Mouse (Mus musculus) kidney, postnatal 36 days (tissue): Measurements from ENCODE around the gene Gtf2ird1.
A peak's percentile ranks its signal among the peaks of the same experiment; 100 is the strongest.

ENCODE experiments used
- DNase-seq, 2 experiments: peaks; one replicate each; pipeline ENCODE4 v3.0.0; 2021 to 2022; ENCODE audit warnings: mixed read lengths in 2 of 2

The Gtf2ird1 gene

GRCm38 (mm10) chr5:134442066-134442465 lies 14.4 kb downstream of the Gtf2ird1 start:
- no peak for DNase-seq

- DNase-seq = no peak
These were observed 15.4 kb downstream of the Gtf2ird1 start for GRCm38 (mm10) chr5:134441105-134441504.

DNA sequence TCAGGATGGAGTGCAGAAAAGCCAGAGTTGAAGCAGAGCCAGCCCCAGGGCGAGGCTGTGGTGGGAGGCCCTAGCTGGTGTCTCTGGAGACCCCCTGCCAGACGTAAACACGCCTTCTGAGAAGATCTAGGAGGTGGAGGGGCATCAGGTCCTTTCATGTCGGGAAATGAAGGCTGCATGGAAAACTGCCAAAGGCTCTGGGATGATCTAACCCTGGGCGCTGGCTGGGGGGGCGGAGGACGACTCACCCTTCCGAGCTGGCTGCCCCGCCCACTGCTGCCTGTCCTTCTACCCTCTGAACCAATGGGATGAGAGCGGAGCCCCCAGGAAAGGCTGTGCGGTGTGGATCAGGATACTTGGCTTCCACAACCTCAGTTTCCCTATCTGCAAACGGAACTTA lies 16.4 kb downstream of the Gtf2ird1 start:
- DNase-seq = peak; percentile 57 to 66

GRCm38 (mm10) chr5:134439481-134439880 lies 17.0 kb downstream of the Gtf2ird1 start:
- DNase-seq = no peak

DNA sequence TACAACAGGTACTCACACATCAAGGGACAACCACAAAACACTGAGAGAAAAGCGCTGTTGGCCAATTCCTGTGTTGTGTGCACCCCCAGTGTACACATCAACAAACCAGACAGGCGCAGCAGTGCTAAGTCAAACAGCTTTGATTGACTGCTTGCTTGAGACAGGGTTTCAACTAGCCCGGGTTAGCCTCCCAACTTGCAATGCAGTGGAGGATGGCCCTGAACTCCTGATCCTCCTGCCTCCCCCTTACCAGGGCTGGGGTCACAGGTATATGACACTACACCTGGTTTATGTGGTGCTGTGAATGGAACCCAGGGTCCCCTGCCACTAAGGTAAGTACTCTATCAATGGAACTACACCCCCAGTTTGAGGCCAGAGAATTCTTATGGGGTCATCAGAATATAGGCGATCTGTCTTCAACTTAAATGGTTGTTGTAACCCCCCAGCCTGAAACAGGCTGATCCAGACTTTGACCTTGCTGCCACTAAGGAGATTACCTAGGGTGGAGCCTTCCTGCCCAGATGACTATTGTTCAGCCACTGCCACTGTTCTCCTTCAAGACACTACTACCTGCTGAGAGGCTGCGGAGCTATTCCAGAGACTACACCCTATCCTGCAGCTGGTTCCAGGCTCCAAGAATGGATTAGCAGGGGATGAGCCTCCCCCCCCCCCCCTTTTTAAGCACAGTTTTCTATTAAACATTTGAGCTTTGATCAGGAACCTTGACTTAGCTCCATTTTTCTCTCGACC lies 17.7 kb downstream of the Gtf2ird1 start:
- no peak for DNase-seq

GRCm38 (mm10) chr5:134437459-134437827 lies 19.1 kb downstream of the Gtf2ird1 start:
- DNase-seq = peak; percentile 89 to 92

DNA sequence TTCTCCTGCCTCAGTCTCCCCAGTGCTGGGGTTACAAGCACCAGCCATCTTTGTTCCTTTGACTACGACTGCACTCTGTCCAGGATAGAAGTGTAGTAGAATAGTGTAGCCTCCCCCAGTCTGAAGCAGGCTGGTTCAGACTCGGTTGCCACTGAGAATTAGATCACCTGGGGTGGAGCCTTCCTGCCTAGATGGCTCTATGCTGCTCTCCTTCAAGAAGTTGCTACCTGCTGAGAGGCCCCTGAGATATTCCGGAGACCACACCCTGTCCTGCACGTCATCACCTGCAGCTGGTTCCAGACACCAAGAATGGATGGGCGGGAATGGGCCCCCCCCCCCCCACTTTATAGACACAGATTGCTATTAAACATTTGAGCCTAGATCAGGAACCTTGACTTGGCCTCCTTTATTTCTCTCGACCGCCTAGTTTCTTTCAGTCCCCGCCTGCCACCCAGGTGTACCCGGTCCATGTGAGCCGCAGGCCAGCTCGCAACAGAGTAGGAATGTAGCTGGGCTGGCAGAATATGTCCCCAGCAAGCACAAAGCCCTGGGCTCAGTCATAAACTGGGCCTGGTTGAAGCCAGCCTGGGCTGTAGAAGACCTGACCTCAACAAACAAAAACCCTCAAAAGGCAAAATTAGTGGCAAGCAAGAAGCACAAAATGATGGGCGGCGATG lies 19.6 kb downstream of the Gtf2ird1 start:
- DNase-seq = peak in 1 of 2 experiments; percentile 64

DNA sequence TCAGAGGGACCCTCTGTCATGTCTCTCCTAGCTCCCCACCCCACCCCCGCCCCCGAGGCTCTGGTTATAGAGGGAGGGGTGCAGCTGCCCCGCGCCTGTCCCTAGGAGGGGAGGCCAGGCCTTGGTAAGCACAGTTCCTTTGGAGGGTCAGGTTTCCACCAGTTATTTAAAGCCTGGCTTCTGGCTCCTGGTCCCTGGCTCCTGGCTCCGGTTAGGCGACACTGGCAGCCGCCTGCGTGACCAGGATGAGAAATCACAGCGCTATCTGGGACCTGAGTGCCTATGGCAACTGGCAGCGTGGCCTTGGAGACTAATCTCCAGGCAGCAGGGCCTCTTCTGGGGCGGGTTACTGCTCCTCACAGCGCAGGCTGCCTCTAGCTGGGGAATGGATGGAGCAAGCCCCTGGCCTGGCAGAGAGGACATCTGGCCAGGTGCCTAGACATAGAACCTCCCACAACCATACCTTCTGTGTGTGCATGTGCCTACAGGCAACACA lies 20.6 kb downstream of the Gtf2ird1 start:
- peak in 1 of 2 experiments; percentile 22 for DNase-seq

- DNase-seq = no peak
These were observed 23.4 kb downstream of the Gtf2ird1 start for GRCm38 (mm10) chr5:134433137-134433536.

GRCm38 (mm10) chr5:134430087-134430486 lies 26.4 kb downstream of the Gtf2ird1 start:
- no peak for DNase-seq

GRCm38 (mm10) chr5:134427664-134428063 lies 28.9 kb downstream of the Gtf2ird1 start:
- DNase-seq = no peak

DNA sequence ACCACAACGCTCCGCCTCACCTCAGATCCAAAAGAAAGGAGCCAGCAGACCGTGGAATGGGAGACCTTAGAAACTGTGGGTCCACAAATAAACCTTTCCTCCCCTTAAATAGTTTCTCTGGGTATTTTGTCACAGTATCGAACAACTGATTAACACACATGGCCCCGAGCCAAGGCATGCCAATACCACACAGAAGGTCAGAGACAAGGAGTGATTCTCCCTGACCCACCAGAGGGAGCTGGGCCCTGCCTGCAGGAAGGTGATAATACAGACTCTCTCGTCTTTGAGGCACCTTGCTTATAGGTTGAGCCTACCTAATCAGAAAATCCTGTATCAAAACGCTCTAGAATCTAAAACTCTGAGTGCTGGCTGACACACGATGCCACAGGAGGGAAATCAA lies 30.9 kb downstream of the Gtf2ird1 start:
- peak in 1 of 2 experiments; percentile 31 for DNase-seq

GRCm38 (mm10) chr5:134423930-134424329 lies 32.6 kb downstream of the Gtf2ird1 start:
- DNase-seq = peak; percentile 36 to 63

GRCm38 (mm10) chr5:134423372-134423771 lies 33.1 kb downstream of the Gtf2ird1 start:
- no peak for DNase-seq

GRCm38 (mm10) chr5:134422265-134422925 lies 34.1 kb downstream of the Gtf2ird1 start:
- no peak for DNase-seq

DNA sequence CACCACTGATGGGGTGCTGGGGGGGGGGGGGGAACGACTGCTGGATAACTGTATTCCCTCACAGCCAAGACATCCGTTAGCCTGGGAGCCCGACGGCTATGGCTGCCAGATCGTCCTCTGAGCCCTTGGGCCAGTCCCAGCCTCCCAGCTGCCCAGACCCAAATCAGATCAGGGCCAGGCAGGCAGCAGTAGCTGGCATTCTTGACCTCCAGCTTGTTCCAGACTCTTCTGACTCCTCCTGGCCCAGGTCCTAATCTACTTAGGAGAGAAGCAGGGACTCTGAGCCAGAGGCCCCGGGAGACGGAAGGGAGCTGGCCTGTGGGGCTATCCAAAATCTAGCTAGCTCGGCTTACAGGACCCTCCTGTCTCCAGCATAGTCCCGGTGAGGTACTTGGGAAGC lies 35.5 kb downstream of the Gtf2ird1 start:
- peak; percentile 34 to 35 for DNase-seq

DNA sequence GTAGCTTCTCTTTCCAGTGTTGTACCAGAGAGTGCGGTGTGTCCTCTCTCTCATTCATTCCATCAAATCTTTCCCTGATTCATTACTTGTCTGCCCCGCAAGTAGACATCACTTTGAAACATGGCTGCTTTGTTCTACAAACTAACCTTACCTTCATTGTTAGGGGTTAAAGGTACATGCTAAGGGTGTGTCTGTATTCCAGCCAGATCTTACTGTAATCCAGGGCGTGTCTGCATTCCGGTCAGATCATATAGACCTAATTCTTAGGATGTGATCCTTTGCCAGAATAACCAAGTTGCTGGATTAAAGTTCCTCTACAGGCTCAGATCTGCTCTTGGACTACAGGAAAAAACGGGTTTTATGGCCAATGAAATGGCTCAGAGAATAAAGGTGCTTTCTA lies 36.8 kb downstream of the Gtf2ird1 start:
- DNase-seq = no peak

DNA sequence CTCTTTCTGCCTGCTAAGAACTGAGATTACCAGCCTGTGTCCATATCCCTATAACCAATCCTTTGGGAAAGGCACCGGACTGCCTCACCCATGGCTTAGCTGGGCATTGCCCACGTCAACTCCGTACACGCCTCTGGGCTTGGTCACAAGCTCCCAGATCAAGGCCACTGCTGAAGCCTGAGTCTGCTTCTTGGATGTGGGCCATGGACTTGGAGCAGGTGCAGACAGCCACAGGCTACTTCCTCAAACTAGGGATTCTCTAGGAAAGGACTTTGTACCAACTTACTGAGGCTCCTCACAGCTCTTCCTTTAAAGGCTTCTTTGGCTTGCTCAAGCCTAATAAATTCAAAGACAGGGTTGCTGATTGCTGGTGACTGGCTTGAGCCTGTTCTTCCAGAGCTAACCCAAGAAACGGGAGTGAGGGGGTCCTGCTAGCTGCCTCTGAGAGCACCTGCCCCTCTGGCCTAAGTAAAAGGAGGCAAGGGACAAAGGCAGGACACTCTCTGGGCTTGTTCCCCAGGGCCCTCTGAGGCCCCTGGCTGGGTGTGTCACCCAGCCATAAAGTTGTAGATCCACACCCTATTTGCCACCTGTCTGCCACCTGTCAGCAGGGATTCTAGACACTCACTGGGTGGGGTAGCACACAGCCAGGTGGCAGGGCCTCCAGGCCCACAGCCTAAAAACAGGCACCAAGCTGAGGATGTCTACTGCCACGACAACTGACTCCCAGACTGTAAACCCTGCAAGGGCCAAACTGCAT lies 38.0 kb downstream of the Gtf2ird1 start:
- peak; percentile 82 to 89 for DNase-seq

DNA sequence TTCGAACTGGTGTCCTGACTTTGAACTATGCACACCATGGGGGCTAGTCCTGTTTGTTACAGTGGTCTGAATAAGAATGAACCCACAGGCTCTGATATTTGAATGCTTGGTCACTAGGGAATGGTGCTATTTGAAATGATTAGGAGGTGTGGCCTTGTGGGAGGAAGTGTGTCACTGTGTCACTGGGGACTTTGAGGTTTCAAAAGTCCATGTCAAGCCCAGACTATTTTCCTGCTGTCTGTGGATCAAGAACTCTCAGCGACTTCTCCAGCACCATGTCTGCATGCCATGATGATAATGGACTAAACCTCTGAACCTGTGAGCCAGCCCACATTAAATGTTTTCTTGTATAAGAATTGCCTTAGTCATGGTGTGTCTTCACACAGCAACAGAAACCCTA lies 44.2 kb downstream of the Gtf2ird1 start:
- DNase-seq = no peak

GRCm38 (mm10) chr5:134410307-134410836 lies 46.1 kb downstream of the Gtf2ird1 start:
- DNase-seq = no peak

DNA sequence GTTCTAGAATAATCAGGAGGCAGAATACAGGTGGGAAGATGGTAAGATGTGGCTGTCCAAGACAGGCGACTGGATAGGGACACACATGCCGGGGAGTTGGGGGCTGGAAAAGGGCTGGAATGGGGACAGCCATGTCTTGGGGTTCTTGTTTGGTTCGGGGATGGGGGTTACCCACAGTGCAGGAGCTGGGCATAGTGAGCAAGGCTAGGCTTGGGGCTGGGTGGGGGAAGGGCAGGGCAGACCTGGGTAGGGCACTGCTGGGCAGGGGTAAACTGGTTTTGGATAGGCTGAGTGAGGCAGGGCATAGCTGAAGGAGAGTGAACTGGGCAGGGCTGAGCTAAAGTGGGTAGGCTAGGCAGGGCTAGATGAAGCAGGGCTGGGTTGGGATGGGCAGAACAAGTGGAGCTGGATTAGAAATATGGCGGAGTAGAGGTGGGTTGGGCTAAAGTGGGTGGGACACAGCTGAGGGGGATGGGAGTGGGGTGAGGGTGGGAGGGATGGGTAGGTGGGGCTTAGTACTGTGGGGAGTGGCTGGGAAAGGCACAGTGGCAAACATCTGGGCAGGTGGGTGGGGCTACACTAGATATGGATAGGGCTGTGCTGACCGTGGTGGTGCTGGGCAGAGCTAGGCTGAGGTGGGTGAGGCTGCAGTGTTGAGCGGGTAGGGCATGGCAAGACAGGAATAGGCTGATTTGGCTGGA lies 46.8 kb downstream of the Gtf2ird1 start:
- DNase-seq = no peak

DNA sequence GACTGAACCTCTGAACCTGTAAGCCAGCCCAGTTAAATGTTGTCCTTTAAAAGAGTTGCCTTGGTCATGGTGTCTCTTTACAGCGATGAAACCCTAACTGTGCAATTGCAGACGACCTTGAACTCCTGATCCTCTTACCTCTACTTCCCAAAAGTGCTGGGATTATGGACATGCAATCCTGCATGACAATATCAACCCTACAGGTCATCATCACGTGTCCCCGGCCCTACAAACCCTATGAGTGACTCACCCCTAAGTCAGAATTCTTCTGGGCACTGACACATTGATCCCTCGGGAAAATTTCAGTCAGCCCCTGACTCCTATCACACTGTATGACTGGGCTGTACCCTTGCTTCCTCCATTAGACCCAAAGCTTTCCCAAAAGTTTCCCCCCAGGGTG lies 48.4 kb downstream of the Gtf2ird1 start:
- no peak for DNase-seq
